Mouse (Mus musculus): Measurements from ENCODE around the gene Gm38431. TPM values are rescaled to one million over a fixed set of nuclear protein-coding genes. Genes with fewer than 3 reads are reported as not detected.

Gene Gm38431
- polyA plus RNA-seq, 2 experiments: 0.91 to 2.4 TPM

GRCm38 (mm10) chr9:21100447-21101161 lies 8.8 kb upstream of the Gm38431 start:
- Histone ChIP-seq H3K27ac (no peak overlapping the region), H3K36me3 (replicated peaks; ENCODE audit: control insufficient read depth, insufficient read depth, low read depth) (no peaks in the 10 kb centered on the region), H3K27me3 (ENCODE audit: control insufficient read depth, insufficient read depth, low read length) (no peaks in the 10 kb centered on the region), H3K9ac (replicated peaks) (no peak overlapping the region), H3K4me3 (ENCODE audit: insufficient read depth in 1 of 2, low read depth in 2 of 2, low read length in 2 of 2) (0 out of 4 replicates have a peak overlapping the region, but pooled peaks of 1 of the 2 experiments have one; percentile 5), H3K4me1 (replicated peaks; ENCODE audit: control insufficient read depth in 2 of 2, insufficient read depth in 2 of 2, low read length in 1 of 2) (peaks cover 10 to 23% of the 10 kb centered on the region in 2 experiments), H3K9me3 (ENCODE audit: control insufficient read depth, low read length) (no peaks in the 10 kb centered on the region), H3K4me2 (ENCODE audit: low read depth) (peak overlapping the region; percentile 1; the same call in 1 of the 2 replicates)
- ATAC-seq (ENCODE audit: insufficient read depth) (0 out of 2 replicates have a peak, but pooled peaks have one; percentile 24), DNase-seq (ENCODE audit: low read depth in 3 of 3, low spot score in 3 of 3) (no peak)
- 17% methylated on average over 15 of the region's 15 CpGs for WGBS (ENCODE audit: insufficient replicate concordance)
- TF ChIP-seq EP300 (IDR thresholded peaks at IDR 0.05; ENCODE audit: low read depth): no peak
- no peak for TF ChIP-seq CTCF (IDR thresholded peaks at IDR 0.05; ENCODE audit: low read depth)

- no peak for TF ChIP-seq CTCF (IDR thresholded peaks at IDR 0.05; ENCODE audit: low read depth)
- no peak for TF ChIP-seq EP300 (IDR thresholded peaks at IDR 0.05; ENCODE audit: low read depth)
- Histone ChIP-seq H3K9ac (replicated peaks) (peak overlapping the region; percentile 9; the same call in 1 of the 2 replicates), H3K27me3 (ENCODE audit: control insufficient read depth, insufficient read depth, low read length) (no peaks in the 10 kb centered on the region), H3K4me2 (ENCODE audit: low read depth) (no peak overlapping the region), H3K36me3 (replicated peaks; ENCODE audit: control insufficient read depth, insufficient read depth, low read depth) (no peaks in the 10 kb centered on the region), H3K4me1 (replicated peaks; ENCODE audit: control insufficient read depth in 2 of 2, insufficient read depth in 2 of 2, low read length in 1 of 2) (peaks cover 4 to 13% of the 10 kb centered on the region in 2 experiments), H3K9me3 (ENCODE audit: control insufficient read depth, low read length) (no peaks in the 10 kb centered on the region), H3K27ac (no peak overlapping the region), H3K4me3 (ENCODE audit: insufficient read depth in 1 of 2, low read depth in 2 of 2, low read length in 2 of 2) (no peak overlapping the region)
- ATAC-seq (ENCODE audit: insufficient read depth): peak; percentile 29; the same call in 1 of the 2 replicates
- WGBS (ENCODE audit: insufficient replicate concordance): 45% methylated on average over 8 of the region's 8 CpGs
- DNase-seq (ENCODE audit: low read depth in 3 of 3, low spot score in 3 of 3): no peak
Observed at GRCm38 (mm10) chr9:21097793-21098192, 6.0 kb upstream of the Gm38431 start.

- H3K9ac ChIP-seq (replicated peaks): no peak overlapping the region
- peaks cover 8 to 20% of the 10 kb centered on the region in 2 experiments for H3K4me1 ChIP-seq (replicated peaks; ENCODE audit: control insufficient read depth in 2 of 2, insufficient read depth in 2 of 2, low read length in 1 of 2)
- ATAC-seq (ENCODE audit: insufficient read depth) (no peak), DNase-seq (ENCODE audit: low read depth in 3 of 3, low spot score in 3 of 3) (no peak)
- TF ChIP-seq EP300 (IDR thresholded peaks at IDR 0.05; ENCODE audit: low read depth) (no peak), CTCF (IDR thresholded peaks at IDR 0.05; ENCODE audit: low read depth) (no peak)
- no peak overlapping the region for H3K27ac ChIP-seq
- no peaks in the 10 kb centered on the region for H3K36me3 ChIP-seq (replicated peaks; ENCODE audit: control insufficient read depth, insufficient read depth, low read depth)
- 84% methylated on average over 4 of the region's 4 CpGs for WGBS (ENCODE audit: insufficient replicate concordance)
- H3K4me3 ChIP-seq (ENCODE audit: insufficient read depth in 1 of 2, low read depth in 2 of 2, low read length in 2 of 2): no peak overlapping the region
- no peak overlapping the region for H3K4me2 ChIP-seq (ENCODE audit: low read depth)
- H3K9me3 ChIP-seq (ENCODE audit: control insufficient read depth, low read length): no peaks in the 10 kb centered on the region
- H3K27me3 ChIP-seq (ENCODE audit: control insufficient read depth, insufficient read depth, low read length): no peaks in the 10 kb centered on the region
Observed at GRCm38 (mm10) chr9:21095958-21096357, 4.2 kb upstream of the Gm38431 start.

GRCm38 (mm10) chr9:21093423-21093822 lies 1.6 kb upstream of the Gm38431 start:
- no peaks in the 10 kb centered on the region for H3K27me3 ChIP-seq (ENCODE audit: control insufficient read depth, insufficient read depth, low read length)
- no peak overlapping the region for H3K9ac ChIP-seq (replicated peaks)
- no peak for ATAC-seq (ENCODE audit: insufficient read depth)
- H3K27ac ChIP-seq: no peak overlapping the region
- H3K9me3 ChIP-seq (ENCODE audit: control insufficient read depth, low read length): no peaks in the 10 kb centered on the region
- no peak for DNase-seq (ENCODE audit: low read depth in 3 of 3, low spot score in 3 of 3)
- H3K36me3 ChIP-seq (replicated peaks; ENCODE audit: control insufficient read depth, insufficient read depth, low read depth): peaks cover 20% of the 10 kb centered on the region
- no peak overlapping the region for H3K4me3 ChIP-seq (ENCODE audit: insufficient read depth in 1 of 2, low read depth in 2 of 2, low read length in 2 of 2)
- 79% methylated on average over 9 of the region's 9 CpGs for WGBS (ENCODE audit: insufficient replicate concordance)
- TF ChIP-seq CTCF (IDR thresholded peaks at IDR 0.05; ENCODE audit: low read depth): no peak
- TF ChIP-seq EP300 (IDR thresholded peaks at IDR 0.05; ENCODE audit: low read depth): no peak
- H3K4me1 ChIP-seq (replicated peaks; ENCODE audit: control insufficient read depth in 2 of 2, insufficient read depth in 2 of 2, low read length in 1 of 2): peaks cover 16 to 29% of the 10 kb centered on the region in 2 experiments
- H3K4me2 ChIP-seq (ENCODE audit: low read depth): no peak overlapping the region

- Histone ChIP-seq H3K4me1 (replicated peaks; ENCODE audit: control insufficient read depth in 2 of 2, insufficient read depth in 2 of 2, low read length in 1 of 2) (peaks cover 12 to 22% of the 10 kb centered on the region in 2 experiments), H3K27me3 (ENCODE audit: control insufficient read depth, insufficient read depth, low read length) (no peaks in the 10 kb centered on the region), H3K36me3 (replicated peaks; ENCODE audit: control insufficient read depth, insufficient read depth, low read depth) (peaks cover 43% of the 10 kb centered on the region), H3K4me3 (ENCODE audit: insufficient read depth in 1 of 2, low read depth in 2 of 2, low read length in 2 of 2) (peak overlapping the region; percentile 89 to 92), H3K27ac (peak overlapping the region; percentile 71), H3K9ac (replicated peaks) (peak overlapping the region; percentile 95), H3K9me3 (ENCODE audit: control insufficient read depth, low read length) (no peaks in the 10 kb centered on the region), H3K4me2 (ENCODE audit: low read depth) (peak overlapping the region; percentile 92)
- DNase-seq (ENCODE audit: low read depth in 3 of 3, low spot score in 3 of 3) (no peak), ATAC-seq (ENCODE audit: insufficient read depth) (peak; percentile 3; the same call in 1 of the 2 replicates)
- WGBS (ENCODE audit: insufficient replicate concordance): under 1% methylated on average over 24 of the region's 24 CpGs
- TF ChIP-seq EP300 (IDR thresholded peaks at IDR 0.05; ENCODE audit: low read depth) (0 out of 2 replicates have a peak, but pooled peaks have one; percentile 8), CTCF (IDR thresholded peaks at IDR 0.05; ENCODE audit: low read depth) (no peak)
Observed at GRCm38 (mm10) chr9:21090972-21091706, 658 bp downstream of the Gm38431 start.
